Mouse (Mus musculus) liver, embryonic 13.5 days (tissue): ENCODE measurements around the gene Rfx3. TPM values are rescaled to one million over a fixed set of nuclear protein-coding genes. Genes with fewer than 3 reads are reported as not detected.

Experiments
- ATAC-seq: fragments of 200-750 bp; cut with Nextera tagmentation; 2 replicates; pipeline ENCODE4 v1.8.0; 2017; ENCODE audit warnings: low read depth, mild to moderate bottlenecking, moderate number of reproducible peaks, moderate library complexity
- DNase-seq: peaks from one replicate; pipeline ENCODE4 v3.0.0; 2022
- H3K27ac ChIP-seq: fragments of 300-500 bp; sonication (generic); 2 replicates; pipeline ENCODE4 v1.5.1; 2015; ENCODE audit warnings: moderate library complexity, mild to moderate bottlenecking, inconsistent platforms
- H3K27me3 ChIP-seq: fragments of 300-500 bp; sonication (generic); 2 replicates; pipeline ENCODE4 v1.6.1; 2015; ENCODE audit warnings: mild to moderate bottlenecking, inconsistent platforms
- H3K36me3 ChIP-seq: fragments of 300-500 bp; sonication (generic); 2 replicates; pipeline ENCODE4 v1.6.1; 2015; ENCODE audit warnings: mild to moderate bottlenecking, inconsistent platforms
- H3K4me1 ChIP-seq: fragments of 300-500 bp; sonication (generic); replicated peaks from 2 replicates; pipeline ENCODE4 v1.6.1; 2015; ENCODE audit warnings: inconsistent platforms
- H3K4me2 ChIP-seq: fragments of 300-500 bp; sonication (generic); 2 replicates; pipeline ENCODE4 v1.6.1; 2015; ENCODE audit warnings: inconsistent platforms, mild to moderate bottlenecking, moderate library complexity
- H3K4me3 ChIP-seq: fragments of 300-500 bp; sonication (generic); replicated peaks from 2 replicates; pipeline ENCODE4 v1.5.1; 2015; ENCODE audit warnings: mild to moderate bottlenecking, inconsistent platforms
- H3K9ac ChIP-seq: fragments of 300-500 bp; sonication (generic); 2 replicates; pipeline ENCODE4 v1.6.1; 2015; ENCODE audit warnings: mild to moderate bottlenecking, inconsistent platforms
- H3K9me3 ChIP-seq: fragments of 300-500 bp; sonication (generic); replicated peaks from 2 replicates; pipeline ENCODE4 v1.6.1; 2016; ENCODE audit warnings: inconsistent platforms
- WGBS: fragments of 180-500 bp; shearing (Covaris S2); methylation state at CpG from one replicate; pipeline ENCODE4 v1.1.7; 2015; ENCODE audit not compliant: insufficient replicate concordance; 5-methylcytosine and 5-hydroxymethylcytosine counted together
- polyA plus RNA-seq: library from polyadenylated mRNA; unstranded; fragments of >200 nt; fragmentation: Nextera tagmentation; extraction: Ambion mirVana; gene quantifications from 2 replicates; pipeline ENCODE4 v1.2.1, GENCODE M21; 2015

Rfx3 gene
- polyA plus RNA-seq, 1 experiment from 2014 or later = 1.5 TPM

DNA sequence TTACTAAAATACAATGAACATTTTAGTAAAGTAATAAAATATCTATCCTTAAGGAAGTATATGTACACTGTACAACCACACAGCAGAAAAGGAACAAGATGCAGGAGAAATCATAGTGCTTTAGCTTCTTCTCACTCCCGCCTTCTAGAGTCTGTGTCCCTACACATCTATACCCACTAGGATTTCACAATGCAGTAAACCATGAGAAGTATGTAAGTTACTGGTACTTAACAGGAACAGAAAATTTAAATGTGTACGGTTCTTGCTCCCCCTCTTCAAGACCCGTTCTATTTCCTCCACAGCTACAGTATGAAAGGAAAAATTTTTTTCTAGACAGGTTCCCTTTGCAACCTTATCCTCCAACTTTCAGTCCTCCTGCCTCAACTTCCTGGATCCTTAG lies 8.3 kb downstream of the Rfx3 start:
- DNase-seq (no peak), ATAC-seq (no peak)
- Histone ChIP-seq H3K4me1 (no peaks in the 10 kb centered on the region; the same call in 1 of the 2 replicates), H3K4me2 (no peak overlapping the region), H3K36me3 (no peaks in the 10 kb centered on the region), H3K9me3 (no peaks in the 10 kb centered on the region), H3K9ac (no peak overlapping the region), H3K4me3 (no peak overlapping the region), H3K27me3 (no peaks in the 10 kb centered on the region), H3K27ac (no peak overlapping the region)
- 54% methylated on average over 3 of the region's 3 CpGs for WGBS

DNA sequence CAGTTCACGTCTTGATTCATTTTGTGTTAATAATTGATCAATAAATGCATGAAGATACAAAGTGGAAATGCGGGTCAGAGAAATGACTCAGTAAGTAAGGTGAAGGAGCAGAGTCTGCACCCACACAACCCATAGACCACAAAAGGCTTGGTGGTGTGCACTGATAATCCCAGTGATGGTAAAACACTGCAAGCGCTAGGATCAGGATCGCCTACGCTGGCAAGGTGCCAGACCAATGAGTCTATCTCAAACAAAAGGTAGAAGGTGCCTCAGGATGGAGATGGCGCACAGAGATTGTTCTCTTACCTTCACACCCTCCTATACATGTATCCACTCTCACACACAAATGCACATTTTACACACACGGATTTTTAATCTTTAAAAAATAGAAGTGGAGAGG lies 18.2 kb downstream of the Rfx3 start:
- DNase-seq (no peak), ATAC-seq (no peak)
- Histone ChIP-seq H3K4me3 (no peak overlapping the region), H3K4me1 (no peaks in the 10 kb centered on the region), H3K4me2 (no peak overlapping the region), H3K27ac (no peak overlapping the region), H3K27me3 (no peaks in the 10 kb centered on the region), H3K36me3 (no peaks in the 10 kb centered on the region), H3K9me3 (no peaks in the 10 kb centered on the region), H3K9ac (no peak overlapping the region)
- 62% methylated on average over 7 of the region's 7 CpGs for WGBS

- Histone ChIP-seq H3K4me1 (no peaks in the 10 kb centered on the region), H3K27me3 (no peaks in the 10 kb centered on the region), H3K4me3 (no peak overlapping the region), H3K9me3 (no peaks in the 10 kb centered on the region), H3K4me2 (no peak overlapping the region), H3K27ac (no peak overlapping the region), H3K9ac (no peak overlapping the region), H3K36me3 (no peaks in the 10 kb centered on the region)
- 76% methylated on average over 3 of the region's 3 CpGs for WGBS
- no peak for DNase-seq
- ATAC-seq = no peak
These were observed 22.2 kb downstream of the Rfx3 start for GRCm38 (mm10) chr19:27988746-27989145.

DNA sequence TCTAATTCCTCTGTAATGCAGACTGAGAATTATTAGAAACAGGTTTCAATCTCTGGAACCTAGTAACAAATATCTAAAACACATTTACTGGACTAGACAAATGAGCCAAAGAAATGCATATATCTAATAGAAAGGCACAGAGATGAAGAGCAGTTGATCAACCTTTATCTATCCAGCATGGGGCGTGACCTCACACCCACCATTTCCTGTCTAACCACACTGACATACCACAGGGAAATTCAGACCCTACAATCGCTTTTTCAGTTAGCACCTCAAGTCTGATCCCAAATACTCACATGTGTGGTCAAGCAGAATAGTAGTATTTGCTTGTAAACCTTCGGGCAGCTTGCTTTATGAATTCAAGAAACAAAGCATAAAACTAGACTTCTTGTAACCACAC lies 43.4 kb downstream of the Rfx3 start:
- DNase-seq = no peak
- Histone ChIP-seq H3K4me2 (no peak overlapping the region), H3K4me3 (no peak overlapping the region), H3K27me3 (no peaks in the 10 kb centered on the region), H3K36me3 (no peaks in the 10 kb centered on the region), H3K9ac (no peak overlapping the region), H3K4me1 (peaks cover 9% of the 10 kb centered on the region), H3K27ac (no peak overlapping the region), H3K9me3 (no peaks in the 10 kb centered on the region)
- WGBS = 20% methylated on average over 3 of the region's 3 CpGs
- no peak for ATAC-seq

DNA sequence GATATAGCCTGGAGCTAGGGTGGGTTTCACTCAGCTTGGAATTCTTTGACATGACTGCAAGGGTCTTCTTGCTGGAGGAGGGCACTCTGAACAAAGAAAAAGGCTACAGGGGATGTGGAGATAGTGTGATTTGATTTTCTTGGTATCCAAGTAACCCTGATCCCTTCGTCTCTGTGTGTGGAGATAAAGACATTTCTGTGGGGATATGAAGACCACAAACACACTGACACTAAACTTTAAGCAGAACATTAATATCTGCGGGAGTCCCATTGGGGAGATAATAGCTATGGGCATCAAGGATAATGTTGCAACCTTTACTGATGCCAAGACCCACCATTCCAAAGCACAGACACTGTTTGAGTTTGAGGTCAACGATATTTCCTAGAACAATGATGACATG lies 49.7 kb downstream of the Rfx3 start:
- WGBS = 33% methylated on average over 3 of the region's 3 CpGs
- Histone ChIP-seq H3K4me1 (0 out of 2 replicates have a peak, but pooled peaks cover 5% of the 10 kb centered on the region), H3K27me3 (no peaks in the 10 kb centered on the region), H3K4me3 (no peak overlapping the region), H3K36me3 (no peaks in the 10 kb centered on the region), H3K4me2 (no peak overlapping the region), H3K9ac (no peak overlapping the region), H3K27ac (no peak overlapping the region), H3K9me3 (no peaks in the 10 kb centered on the region)
- DNase-seq (no peak), ATAC-seq (no peak)

GRCm38 (mm10) chr19:27935453-27935852 lies 75.5 kb downstream of the Rfx3 start:
- H3K27ac ChIP-seq = no peak overlapping the region
- no peaks in the 10 kb centered on the region for H3K4me1 ChIP-seq
- no peaks in the 10 kb centered on the region for H3K36me3 ChIP-seq
- ATAC-seq (no peak), DNase-seq (no peak)
- no peaks in the 10 kb centered on the region for H3K27me3 ChIP-seq
- H3K9me3 ChIP-seq = no peaks in the 10 kb centered on the region
- H3K9ac ChIP-seq = no peak overlapping the region
- 77% methylated on average over 3 of the region's 3 CpGs for WGBS
- no peak overlapping the region for H3K4me3 ChIP-seq
- no peak overlapping the region for H3K4me2 ChIP-seq

DNA sequence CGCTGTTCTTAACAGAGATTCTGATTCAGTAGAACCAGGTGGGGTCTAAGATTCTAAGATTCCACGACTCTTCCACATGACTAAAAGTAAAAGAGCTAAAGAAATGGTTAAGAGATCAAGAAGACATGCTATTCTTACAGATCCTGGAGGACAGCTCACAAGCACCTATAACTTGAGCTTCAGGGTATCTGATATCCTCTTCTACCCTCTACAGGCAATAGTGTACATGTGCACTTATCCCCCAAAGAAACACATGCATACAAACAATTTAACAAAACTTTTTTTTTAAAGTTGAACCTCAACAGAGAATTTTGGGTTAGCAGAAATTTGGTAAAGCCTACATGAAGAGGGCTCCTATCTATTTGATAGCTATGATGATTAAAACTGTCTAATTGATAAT lies 79.8 kb downstream of the Rfx3 start:
- ATAC-seq (no peak), DNase-seq (no peak)
- H3K9me3 ChIP-seq = no peaks in the 10 kb centered on the region
- H3K4me2 ChIP-seq = no peak overlapping the region
- no peaks in the 10 kb centered on the region for H3K27me3 ChIP-seq
- no peak overlapping the region for H3K9ac ChIP-seq
- H3K27ac ChIP-seq = no peak overlapping the region
- H3K4me3 ChIP-seq = no peak overlapping the region
- H3K36me3 ChIP-seq = no peaks in the 10 kb centered on the region
- H3K4me1 ChIP-seq = peaks cover 2% of the 10 kb centered on the region; the same call in 1 of the 2 replicates
- 73% methylated on average over 2 of the region's 2 CpGs for WGBS

DNA sequence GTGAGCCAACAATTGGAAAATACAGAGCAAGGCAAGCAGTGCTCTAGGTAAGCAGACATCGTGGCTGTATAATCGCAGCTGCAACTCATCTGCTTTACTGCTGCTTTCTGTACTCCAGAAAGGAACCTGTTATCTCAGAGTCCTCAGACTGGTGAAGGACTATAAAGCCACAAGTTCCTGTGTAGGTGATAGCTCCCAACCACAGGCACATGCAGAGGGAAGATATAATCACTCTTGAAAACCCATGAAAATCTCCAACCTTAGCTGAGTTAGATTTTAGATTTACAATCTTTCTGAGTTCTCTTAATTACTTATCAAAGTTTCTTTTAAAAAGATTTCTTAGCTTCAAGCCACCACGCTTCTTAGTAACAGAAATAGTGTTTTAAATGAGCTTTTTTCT lies 84.6 kb downstream of the Rfx3 start:
- ATAC-seq (0 out of 2 replicates have a peak, but pooled peaks have one; percentile 48), DNase-seq (no peak)
- Histone ChIP-seq H3K36me3 (no peaks in the 10 kb centered on the region), H3K27me3 (no peaks in the 10 kb centered on the region), H3K27ac (no peak overlapping the region), H3K4me2 (no peak overlapping the region), H3K4me3 (no peak overlapping the region), H3K9ac (no peak overlapping the region), H3K4me1 (peaks cover 4% of the 10 kb centered on the region; the same call in 1 of the 2 replicates), H3K9me3 (no peaks in the 10 kb centered on the region)
- 24% methylated on average over 3 of the region's 3 CpGs for WGBS

- Histone ChIP-seq H3K4me2 (no peak overlapping the region), H3K4me3 (no peak overlapping the region), H3K36me3 (no peaks in the 10 kb centered on the region), H3K9ac (no peak overlapping the region), H3K27ac (no peak overlapping the region), H3K9me3 (no peaks in the 10 kb centered on the region), H3K4me1 (no peaks in the 10 kb centered on the region), H3K27me3 (no peaks in the 10 kb centered on the region)
- ATAC-seq = no peak
- WGBS = 44% methylated on average over 2 of the region's 2 CpGs
- DNase-seq = no peak
These were observed 91.9 kb downstream of the Rfx3 start for GRCm38 (mm10) chr19:27919040-27919439.

GRCm38 (mm10) chr19:27916446-27916845 lies 94.5 kb downstream of the Rfx3 start:
- no peaks in the 10 kb centered on the region for H3K9me3 ChIP-seq
- no peaks in the 10 kb centered on the region for H3K27me3 ChIP-seq
- DNase-seq (no peak), ATAC-seq (no peak)
- no peak overlapping the region for H3K4me3 ChIP-seq
- H3K27ac ChIP-seq = no peak overlapping the region
- H3K36me3 ChIP-seq = no peaks in the 10 kb centered on the region
- 55% methylated on average over 2 of the region's 2 CpGs for WGBS
- no peaks in the 10 kb centered on the region for H3K4me1 ChIP-seq
- no peak overlapping the region for H3K9ac ChIP-seq
- H3K4me2 ChIP-seq = no peak overlapping the region

DNA sequence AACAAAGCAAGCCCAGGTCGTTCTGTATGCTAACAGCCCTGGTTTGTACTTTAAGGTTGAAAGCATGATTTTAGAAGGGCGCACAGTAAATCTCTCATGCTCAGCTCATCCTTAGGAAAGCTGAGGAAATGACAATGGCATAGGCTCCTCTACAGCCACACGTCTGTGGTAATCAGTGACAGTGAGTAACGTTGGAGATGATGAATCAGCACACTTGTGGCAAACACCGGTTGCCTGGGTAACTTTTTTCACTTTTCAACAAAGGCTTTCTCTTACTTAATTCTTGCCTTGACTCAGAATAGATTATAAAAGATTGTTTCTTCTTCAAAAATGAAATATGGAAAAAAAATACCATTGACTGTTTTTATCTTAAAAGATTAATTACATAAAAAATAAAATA lies 104.0 kb downstream of the Rfx3 start:
- WGBS = 11% methylated on average over 5 of the region's 5 CpGs
- no peaks in the 10 kb centered on the region for H3K36me3 ChIP-seq
- peak overlapping the region; percentile 42; the same call in 1 of the 2 replicates for H3K9ac ChIP-seq
- H3K9me3 ChIP-seq = no peaks in the 10 kb centered on the region
- DNase-seq (peak; percentile 46), ATAC-seq (peak; percentile 57)
- peak overlapping the region; percentile 60 for H3K4me2 ChIP-seq
- H3K4me1 ChIP-seq = peaks cover 41% of the 10 kb centered on the region
- H3K27ac ChIP-seq = peak overlapping the region; percentile 57
- H3K27me3 ChIP-seq = no peaks in the 10 kb centered on the region
- H3K4me3 ChIP-seq = peak overlapping the region; percentile 45

GRCm38 (mm10) chr19:27905976-27906375 lies 105.0 kb downstream of the Rfx3 start:
- peak overlapping the region; percentile 72 for H3K4me2 ChIP-seq
- peak overlapping the region; percentile 56 for H3K4me3 ChIP-seq
- peak; percentile 94 for ATAC-seq

More at GRCm38 (mm10) chr19:27905976-27906375, 105.0 kb downstream of the Rfx3 start:
- WGBS = 14% methylated on average over 9 of the region's 9 CpGs
- Histone ChIP-seq H3K27ac (peak overlapping the region; percentile 90), H3K4me1 (peaks cover 43% of the 10 kb centered on the region), H3K27me3 (no peaks in the 10 kb centered on the region), H3K9me3 (no peaks in the 10 kb centered on the region), H3K36me3 (no peaks in the 10 kb centered on the region), H3K9ac (peak overlapping the region; percentile 56)
- peak; percentile 74 for DNase-seq
